Mouse (Mus musculus) ES-E14 (cell line): ENCODE measurements around the gene Olfr713.

Source experiments
- CHD2 ChIP-seq: IDR thresholded peaks from 2 replicates; pipeline ENCODE4 v1.6.1; 2014; ENCODE audit warnings: mild to moderate bottlenecking, low read depth, low read length, inconsistent platforms
- MAFK ChIP-seq: IDR thresholded peaks from 2 replicates; pipeline ENCODE4 v1.6.1; 2014; ENCODE audit warnings: mild to moderate bottlenecking, low read depth, low read length, inconsistent platforms; ENCODE audit not compliant: insufficient read depth
- ZC3H11A ChIP-seq: IDR thresholded peaks from 2 replicates; pipeline ENCODE4 v1.6.1; 2012; ENCODE audit warnings: low read depth, mild to moderate bottlenecking, inconsistent platforms, low read length, borderline replicate concordance
- ZNF384 ChIP-seq: IDR thresholded peaks from 2 replicates; pipeline ENCODE4 v1.6.1; 2012; ENCODE audit warnings: low read depth, low read length, inconsistent platforms

DNA sequence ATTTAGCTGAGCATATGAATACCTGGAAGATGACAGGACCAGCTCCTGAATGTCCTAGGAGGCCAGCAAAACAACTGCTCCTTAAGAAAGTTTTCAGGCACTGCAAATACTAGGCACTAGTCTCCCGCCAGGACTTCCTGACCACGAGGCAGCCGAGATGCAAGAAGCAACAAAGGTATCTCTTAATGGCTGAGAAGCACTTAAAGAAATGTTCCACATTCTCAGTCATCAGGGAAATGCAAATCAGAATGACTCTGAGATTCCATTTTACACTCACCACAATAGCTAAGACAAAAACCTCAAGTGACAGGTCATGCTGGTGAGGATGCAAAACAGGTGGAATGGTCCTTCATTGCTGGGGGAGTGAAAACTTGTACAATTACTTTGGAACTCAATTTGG lies 45.7 kb upstream of the Olfr713 start:
- TF ChIP-seq ZC3H11A (no peak), CHD2 (no peak), ZNF384 (no peak), MAFK (no peak)
